Mouse (Mus musculus): ENCODE results near the gene Nhsl1.
"Not testable (repeated sequence)": the region's sequence is repeated elsewhere in the genome, so short reads cannot be mapped to it uniquely, and the experiment has no call there.

The Nhsl1 gene

GRCm38 (mm10) chr10:18536889-18537288, 218.1 kb downstream of the Nhsl1 start:
- DNase-seq (ENCODE audit: extremely low spot score), result no peak

GRCm38 (mm10) chr10:18545309-18545708, 226.5 kb downstream of the Nhsl1 start:
- no peak for DNase-seq (ENCODE audit: extremely low spot score)

GRCm38 (mm10) chr10:18545813-18546235, 227.0 kb downstream of the Nhsl1 start, which contains the start of gene Hebp2:
TSS of gene Hebp2 (minus strand) at chr10:18546076.
- peak; percentile 90 for DNase-seq (ENCODE audit: extremely low spot score)

GRCm38 (mm10) chr10:18547381-18547780, 228.6 kb downstream of the Nhsl1 start:
- DNase-seq (ENCODE audit: extremely low spot score), result no peak

GRCm38 (mm10) chr10:18549321-18550216, 230.8 kb downstream of the Nhsl1 start:
- peak; percentile 71 for DNase-seq (ENCODE audit: extremely low spot score)

- DNase-seq (ENCODE audit: extremely low spot score), result not testable (repeated sequence)
Observed at GRCm38 (mm10) chr10:18559076-18559475, 240.3 kb downstream of the Nhsl1 start.

- no peak for DNase-seq (ENCODE audit: extremely low spot score)
Observed at GRCm38 (mm10) chr10:18561445-18561844, 242.7 kb downstream of the Nhsl1 start.

- peak; percentile 31 for DNase-seq (ENCODE audit: extremely low spot score)
Observed at GRCm38 (mm10) chr10:18562940-18563339, 244.2 kb downstream of the Nhsl1 start.

GRCm38 (mm10) chr10:18572581-18572980, 253.8 kb downstream of the Nhsl1 start:
- DNase-seq (ENCODE audit: extremely low spot score), result no peak

Measured in embryo, embryonic 9.5 days (tissue).